Comparison of ENCODE assay signal across 21 mouse cellular contexts in genomic region chr17:27318969-27319695, GRCm38 (mm10).
DNase-seq lines count a peak whose midpoint lies in the region; TF ChIP-seq lines count a peak whose summit lies in the region.
"Had no signal": no experiment of that assay in that cellular context is flagged by ENCODE, and none has a peak within 500 bp of the region (broad histone marks: within the 10 kb centered on the region; RNA-seq: fewer than 3 reads in every experiment).

No protein-coding gene starts in this region.

- TF ChIP-seq CTCF in testis, adult 2 months (IDR thresholded peaks at IDR 0.05; ENCODE audit: control insufficient read depth, insufficient read depth, insufficient replicate concordance, low read depth, low read length): no peak

- DNase-seq in kidney, adult 11 months: peak; percentile 56
- no peak for DNase-seq in kidney, postnatal 4 days
- peak; percentile 61 for DNase-seq in kidney, postnatal 14 days
- no peak for DNase-seq in kidney, adult 18-20 months
- no peak for DNase-seq in testis, postnatal 14 days (ENCODE audit: low spot score)
- DNase-seq in limb, embryonic 10.5 days (ENCODE audit: low spot score): no peak
- no peak for DNase-seq in cerebellum, adult 9-10 months
- DNase-seq: adrenal gland, adult 2 months; adrenal gland, postnatal 25 days; cerebellum, adult 11-12 months; cerebellum, adult 8-10 months; gastrocnemius, postnatal 10 days; heart, postnatal 14 days; heart, postnatal 4 days had no signal

- peak overlapping the region; percentile 67 for H3K27ac ChIP-seq in testis, adult 2 months (ENCODE audit: control insufficient read depth, insufficient read depth, low read depth, low read length)
- H3K27ac ChIP-seq in limb, embryonic 10.5 days: 0 out of 2 replicates have a peak overlapping the region, but pooled peaks have one; percentile 12
- H3K27ac ChIP-seq: forebrain, embryonic 10.5 days; forebrain, embryonic 13.5 days; heart, adult 2 months; heart, embryonic 10.5 days; heart, embryonic 13.5 days; hindbrain, embryonic 14.5 days had no signal

- no peaks in the 10 kb centered on the region for H3K27me3 ChIP-seq in testis, adult 2 months (ENCODE audit: control insufficient read depth, insufficient read depth, low read length)
- peaks cover 23% of the 10 kb centered on the region; the same call in 1 of the 2 replicates for H3K27me3 ChIP-seq in limb, embryonic 10.5 days (ENCODE audit: low read depth, poor library complexity, severe bottlenecking)

- TF ChIP-seq POLR2A in testis, adult 2 months (IDR thresholded peaks at IDR 0.05; ENCODE audit: control insufficient read depth, low read depth, low read length): no peak; the same call in 1 of the 2 replicates

- WGBS in limb, embryonic 10.5 days: 80% methylated on average over 7 of the region's 7 CpGs

- no peak overlapping the region for H3K4me3 ChIP-seq in testis, adult 2 months (ENCODE audit: control insufficient read depth, low read depth, low read length)
- H3K4me3 ChIP-seq in limb, embryonic 10.5 days: no peak overlapping the region
- H3K4me3 ChIP-seq: forebrain, embryonic 10.5 days; forebrain, embryonic 13.5 days; heart, adult 2 months; heart, embryonic 10.5 days; heart, embryonic 13.5 days had no signal

- no peaks in the 10 kb centered on the region for H3K9me3 ChIP-seq in limb, embryonic 10.5 days (replicated peaks)
- H3K9me3 ChIP-seq: forebrain, embryonic 10.5 days; forebrain, embryonic 13.5 days; heart, embryonic 10.5 days; heart, embryonic 13.5 days had no signal

- H3K36me3 ChIP-seq in testis, adult 2 months (ENCODE audit: control insufficient read depth, insufficient read depth, low read length): no peaks in the 10 kb centered on the region
- H3K36me3 ChIP-seq in limb, embryonic 10.5 days: no peaks in the 10 kb centered on the region
- H3K36me3 ChIP-seq: forebrain, embryonic 10.5 days; heart, embryonic 10.5 days; heart, embryonic 13.5 days had no signal

- peaks cover 27% of the 10 kb centered on the region for H3K4me1 ChIP-seq in testis, adult 2 months (ENCODE audit: control insufficient read depth, insufficient read depth, low read length)
- peaks cover 27% of the 10 kb centered on the region for H3K4me1 ChIP-seq in limb, embryonic 10.5 days

Comparison
In these comparisons a context has a peak if more than half of its experiments do, and no peak if none do; other contexts are left out.
1. DNase-seq: peak in kidney, adult 11 months (single experiment) and kidney, postnatal 14 days (single experiment); none in kidney, postnatal 4 days (0 of 2), kidney, adult 18-20 months (single experiment), testis, postnatal 14 days (single experiment), limb, embryonic 10.5 days (single experiment) and cerebellum, adult 9-10 months (single experiment).